Mouse (Mus musculus) 3134 (cell line): ENCODE results near the gene Slco6d1.
"Not testable (repeated sequence)": the region's sequence is repeated elsewhere in the genome, so short reads cannot be mapped to it uniquely, and the experiment has no call there.

Experiments
- DNase-seq: peaks from one replicate; pipeline ENCODE4 v3.0.0-alpha.2; 2011; ENCODE audit warnings: low spot score; ENCODE audit not compliant: insufficient read length; ENCODE audit errors: extremely low read depth

Gene Slco6d1

DNA sequence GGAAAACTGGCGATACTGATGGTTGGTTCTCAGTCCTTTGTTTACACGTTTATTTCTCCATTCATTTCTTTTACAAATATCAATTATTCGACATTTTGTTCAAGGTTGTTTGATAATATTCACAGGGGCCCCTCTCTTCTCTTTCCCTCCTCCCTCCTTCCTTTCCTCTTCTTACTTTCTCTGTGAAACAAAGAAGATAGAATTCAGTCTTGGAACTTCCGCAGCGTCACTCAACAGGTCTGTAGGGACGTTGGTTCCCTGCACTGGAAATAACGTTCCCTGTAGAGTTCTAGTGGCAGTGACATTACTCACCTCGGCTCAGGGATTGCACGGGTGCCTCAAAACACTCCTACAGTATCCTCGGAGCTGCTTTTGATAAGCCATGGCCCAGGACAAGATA is at the start of gene Slco6d1:
Slco6d1 (plus strand) TSS at position 301 of the 400 bp plus-strand sequence.
- no peak for DNase-seq

GRCm38 (mm10) chr1:98392001-98392400 is 28.9 kb upstream of the Slco6d1 start:
- no peak for DNase-seq

DNA sequence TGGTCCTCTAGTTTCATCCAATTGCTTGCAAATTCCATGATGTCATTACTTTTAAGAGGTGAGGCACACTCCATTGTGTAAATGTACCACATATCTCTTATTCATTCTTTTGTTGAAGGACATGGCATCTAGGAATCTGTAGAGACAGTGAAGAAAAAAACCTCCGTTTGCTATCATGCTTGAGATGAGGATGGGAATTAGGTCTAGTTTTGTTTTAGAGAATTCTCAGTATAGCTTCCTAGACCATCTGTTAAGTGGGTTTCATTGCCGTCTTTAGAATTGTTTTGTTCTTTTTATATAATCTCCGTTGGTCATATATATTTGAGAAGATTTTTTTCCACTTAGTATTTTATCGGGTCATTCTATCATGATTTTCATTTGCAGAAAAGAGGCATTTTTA is 27.0 kb downstream of the Slco6d1 start:
- DNase-seq = no peak

DNA sequence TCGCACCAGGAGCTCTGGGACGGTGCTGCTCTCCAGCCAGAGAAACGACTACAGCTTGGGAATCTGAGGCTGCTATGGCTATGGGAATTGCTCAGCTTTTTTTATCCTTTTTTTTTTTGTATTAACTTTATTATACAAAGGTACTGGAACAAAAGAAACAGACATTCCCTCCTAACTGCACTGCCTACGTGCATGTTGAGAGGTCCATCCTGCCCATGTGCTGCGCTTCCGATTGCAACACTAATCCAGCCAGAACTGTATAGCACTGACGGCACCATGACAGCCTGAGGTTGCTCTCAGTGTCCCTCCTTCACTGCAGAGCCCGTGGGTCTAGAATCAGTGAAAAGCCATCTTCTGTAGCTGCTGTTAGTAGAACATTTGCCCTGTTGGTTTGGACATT is 38.3 kb downstream of the Slco6d1 start:
- DNase-seq = not testable (repeated sequence)

- not testable (repeated sequence) for DNase-seq
Measured at GRCm38 (mm10) chr1:98476381-98476780, 55.5 kb downstream of the Slco6d1 start.

GRCm38 (mm10) chr1:98479243-98479642 is 58.3 kb downstream of the Slco6d1 start:
- DNase-seq = no peak

DNA sequence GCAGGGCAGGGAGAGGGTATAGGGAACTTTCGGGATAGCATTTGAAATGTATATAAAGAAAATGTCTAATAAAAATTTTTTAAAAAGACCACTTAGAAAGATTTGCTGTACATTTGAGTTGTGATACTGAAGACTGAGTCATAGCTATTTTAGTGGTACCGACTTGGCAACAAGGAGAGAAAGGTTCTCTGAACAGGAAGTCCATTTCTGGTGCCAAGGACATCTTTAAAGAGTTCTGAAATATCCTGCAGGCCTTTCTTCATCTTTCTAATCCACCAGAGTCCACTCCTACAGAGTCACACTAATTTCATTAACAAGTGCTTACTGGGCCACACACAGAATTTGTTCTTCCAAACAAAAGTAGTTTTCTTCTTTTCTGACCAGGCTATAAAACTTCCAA is 85.1 kb downstream of the Slco6d1 start:
- DNase-seq = no peak

GRCm38 (mm10) chr1:98522977-98523376 is 102.1 kb downstream of the Slco6d1 start:
- DNase-seq = no peak

GRCm38 (mm10) chr1:98523537-98523936 is 102.6 kb downstream of the Slco6d1 start:
- no peak for DNase-seq

DNA sequence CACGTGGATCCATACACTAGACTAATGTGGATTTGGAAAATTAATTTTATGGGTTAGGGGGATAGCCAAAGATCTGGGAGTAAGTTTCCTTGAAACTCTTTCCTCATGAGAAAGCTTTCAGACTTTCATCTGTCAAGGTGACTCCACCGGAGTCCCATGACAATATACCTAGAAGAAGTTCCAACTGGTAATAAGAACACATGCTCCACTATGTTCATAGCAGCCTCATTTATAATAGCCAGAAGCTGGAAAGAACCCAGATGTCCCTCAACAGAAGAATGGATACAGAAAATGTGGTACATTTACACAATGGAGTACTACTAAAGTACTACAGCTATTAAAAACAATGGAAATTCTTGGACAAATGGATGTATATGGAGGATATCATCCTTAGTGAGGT is 107.4 kb downstream of the Slco6d1 start:
- DNase-seq = not testable (repeated sequence)

DNA sequence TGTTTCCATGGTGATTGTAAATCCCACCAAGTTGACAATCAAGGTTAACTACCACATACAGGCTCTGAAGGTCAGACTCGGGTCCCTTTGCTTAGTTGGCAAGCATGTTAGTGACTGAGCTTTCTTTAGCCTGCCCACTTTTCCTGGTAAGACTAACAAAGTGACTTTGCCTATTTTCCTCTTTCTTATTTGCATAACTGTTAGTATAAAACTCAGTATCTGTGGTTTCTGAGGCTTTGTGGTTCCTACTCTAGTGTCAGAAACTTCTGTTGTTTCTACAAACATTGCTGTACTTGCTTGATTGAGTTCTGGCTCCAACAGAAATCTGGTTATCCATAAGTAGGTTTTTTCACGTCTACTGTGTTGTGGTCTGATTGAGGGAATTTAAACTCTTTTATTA is 124.4 kb downstream of the Slco6d1 start:
- DNase-seq = no peak

DNA sequence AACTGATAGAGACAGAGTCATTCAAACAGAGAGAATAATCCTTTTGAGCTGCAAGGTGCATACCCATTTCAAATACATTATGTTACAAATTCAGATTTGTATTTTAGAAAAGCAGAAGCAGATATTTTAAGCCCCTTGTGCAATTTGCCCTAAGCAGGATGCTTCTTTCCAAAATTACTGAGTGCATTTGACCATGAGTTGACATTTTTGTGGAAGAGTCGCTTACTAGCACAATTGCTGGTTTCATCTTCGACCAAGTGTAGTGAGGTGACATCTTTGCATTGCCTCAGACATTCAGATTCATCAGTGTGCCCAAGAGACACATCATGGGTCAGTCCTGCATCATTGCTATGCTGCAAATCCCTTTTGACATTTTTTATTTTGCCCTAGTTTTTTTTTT is 133.5 kb downstream of the Slco6d1 start:
- DNase-seq = no peak

- no peak for DNase-seq
Measured at GRCm38 (mm10) chr1:98565701-98566100, 144.8 kb downstream of the Slco6d1 start.
